Mouse (Mus musculus): ENCODE results near the gene Fndc3b.

Gene Fndc3b

GRCm38 (mm10) chr3:27588604-27589003 is 122.5 kb downstream of the Fndc3b start:
- no peak for DNase-seq

DNA sequence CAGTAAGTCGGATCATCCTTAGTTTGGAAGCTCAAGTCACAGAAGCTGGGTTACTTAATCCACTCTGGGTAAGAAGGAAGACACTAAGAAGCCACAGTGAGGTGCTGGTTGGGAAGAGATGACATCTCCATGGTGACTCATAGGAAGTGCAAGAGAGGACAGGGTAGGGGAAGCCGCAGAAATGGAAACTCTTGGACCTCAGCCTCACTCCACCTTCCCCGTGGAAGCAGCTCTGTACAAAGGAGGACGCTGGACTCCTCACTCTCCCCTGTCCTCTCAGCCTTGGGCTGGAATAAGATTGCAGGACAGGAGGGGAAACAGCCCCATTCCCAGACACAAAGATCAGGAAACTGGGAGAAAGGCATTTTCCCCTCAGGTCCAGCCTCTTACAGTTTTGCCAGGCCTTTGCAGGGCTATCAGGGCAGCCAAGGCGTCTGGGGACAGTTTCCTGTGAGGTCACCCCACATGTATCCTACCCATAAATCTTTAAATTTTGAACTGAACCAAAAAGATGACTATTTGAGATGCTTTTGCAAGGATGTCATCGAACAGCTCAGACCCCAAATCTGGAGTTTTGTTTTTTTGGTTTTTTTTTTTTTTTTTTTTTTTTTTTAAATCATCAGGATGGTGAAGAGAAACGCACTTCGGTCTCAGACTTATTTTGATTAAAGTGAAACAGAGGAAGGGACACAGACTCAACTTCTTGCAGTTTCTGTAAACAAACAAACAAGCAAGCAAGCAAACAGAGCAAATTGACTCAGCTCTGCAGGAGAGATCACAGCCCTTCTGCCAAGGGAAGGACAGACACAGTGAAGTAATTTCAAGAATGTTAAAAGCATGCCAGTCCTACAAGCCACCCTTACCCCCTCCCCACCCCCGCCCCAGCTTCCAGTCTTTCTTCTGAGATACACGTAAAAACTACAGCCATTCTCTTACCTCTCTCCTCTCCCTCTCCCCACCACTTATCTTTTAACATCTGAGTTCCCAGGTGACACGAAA is 126.2 kb downstream of the Fndc3b start:
- no peak for DNase-seq

- no peak for DNase-seq
Observed at GRCm38 (mm10) chr3:27581931-27582840, 128.9 kb downstream of the Fndc3b start.

DNA sequence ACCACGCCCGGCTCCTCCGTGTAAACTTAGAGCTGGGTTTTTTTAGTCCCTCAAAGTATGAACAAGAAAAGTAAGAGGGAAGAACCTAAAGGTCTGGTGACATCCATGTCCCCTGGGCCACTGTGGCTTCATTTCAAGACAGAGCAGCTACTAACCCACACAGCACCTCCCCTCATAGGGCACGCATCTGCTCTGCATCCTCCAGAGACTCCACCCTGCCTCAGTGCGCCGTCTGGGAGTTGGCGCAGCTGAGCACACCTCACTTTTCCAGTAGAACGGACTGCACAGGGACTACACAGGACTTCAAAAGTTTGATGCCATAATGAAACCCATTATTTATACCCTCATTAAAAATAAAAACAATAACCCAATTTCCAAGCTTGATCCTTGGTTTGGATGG is 130.2 kb downstream of the Fndc3b start:
- no peak for DNase-seq

- no peak for DNase-seq
Observed at GRCm38 (mm10) chr3:27579894-27580613, 131.1 kb downstream of the Fndc3b start.

- no peak for DNase-seq
Observed at GRCm38 (mm10) chr3:27579229-27579628, 131.9 kb downstream of the Fndc3b start.

DNA sequence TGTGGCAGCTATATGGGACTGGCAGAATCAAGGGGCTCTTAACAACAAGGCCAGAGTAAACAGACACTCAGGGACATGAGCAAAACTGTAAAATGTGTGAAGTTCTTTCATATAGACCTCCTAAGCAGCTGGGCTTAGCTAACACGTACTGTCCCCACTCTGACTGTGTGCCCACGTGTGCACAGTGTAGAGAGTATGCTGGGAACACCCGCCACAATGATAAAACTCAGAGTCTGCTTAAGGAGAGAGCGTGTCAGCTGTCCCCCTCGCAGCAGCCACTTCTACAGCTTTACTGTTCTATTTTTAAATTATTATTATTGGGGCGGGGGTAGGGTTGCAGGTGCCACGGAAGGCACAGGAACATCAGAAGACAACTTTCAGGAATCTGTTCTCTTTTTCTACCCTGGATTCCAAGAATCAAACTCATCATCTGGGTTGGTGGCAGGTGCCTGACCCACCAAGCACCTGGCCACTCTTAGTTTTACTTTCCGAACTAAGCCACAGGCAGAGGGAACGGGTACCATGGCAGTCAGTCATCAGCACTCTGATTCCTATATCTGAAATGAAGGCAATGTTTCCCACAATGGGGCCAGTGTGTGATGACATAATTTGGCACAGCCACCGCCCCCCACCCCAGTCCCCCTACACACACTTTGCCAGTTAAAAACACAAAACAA is 133.6 kb downstream of the Fndc3b start:
- DNase-seq = no peak

- no peak for DNase-seq
Observed at GRCm38 (mm10) chr3:27574241-27574640, 136.9 kb downstream of the Fndc3b start.

DNA sequence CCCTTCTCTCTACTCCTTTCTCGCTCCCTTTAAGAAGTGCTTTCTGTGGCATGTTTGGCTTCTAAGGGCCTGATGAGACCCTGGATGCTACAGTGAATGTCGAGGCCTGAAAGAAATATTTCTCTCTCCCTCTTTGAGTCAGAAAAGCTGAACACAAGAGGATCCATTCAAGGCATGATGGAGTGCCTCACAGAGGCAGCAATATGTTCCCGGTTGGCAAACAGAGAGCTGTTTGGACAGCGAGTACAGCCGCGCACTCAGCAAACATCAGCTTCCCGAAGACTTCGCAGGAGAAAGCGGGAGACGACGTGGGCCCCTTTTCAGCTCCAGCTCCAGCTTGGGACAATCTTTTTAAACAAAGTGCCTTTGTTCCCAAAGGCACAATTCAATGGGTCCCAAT is 137.6 kb downstream of the Fndc3b start:
- DNase-seq = no peak

DNA sequence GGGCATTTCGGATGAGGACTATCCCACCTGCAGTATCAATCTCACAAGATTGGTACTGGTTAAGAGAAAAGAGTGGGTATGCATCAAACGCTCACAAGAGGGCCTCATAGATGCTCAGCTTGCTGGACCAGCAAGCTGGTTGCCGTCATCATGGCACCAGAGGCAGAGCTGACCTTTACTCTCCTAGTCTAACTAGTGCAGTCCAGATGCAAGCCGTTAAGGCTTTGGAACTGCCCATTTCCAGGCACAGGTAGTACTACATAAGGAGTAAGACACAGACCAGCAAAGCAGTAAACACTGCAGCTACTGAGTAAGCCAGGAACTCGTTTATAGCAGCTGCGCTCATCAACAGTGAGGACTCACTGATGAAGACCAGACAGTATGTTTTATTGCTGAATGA is 138.8 kb downstream of the Fndc3b start:
- no peak for DNase-seq

DNA sequence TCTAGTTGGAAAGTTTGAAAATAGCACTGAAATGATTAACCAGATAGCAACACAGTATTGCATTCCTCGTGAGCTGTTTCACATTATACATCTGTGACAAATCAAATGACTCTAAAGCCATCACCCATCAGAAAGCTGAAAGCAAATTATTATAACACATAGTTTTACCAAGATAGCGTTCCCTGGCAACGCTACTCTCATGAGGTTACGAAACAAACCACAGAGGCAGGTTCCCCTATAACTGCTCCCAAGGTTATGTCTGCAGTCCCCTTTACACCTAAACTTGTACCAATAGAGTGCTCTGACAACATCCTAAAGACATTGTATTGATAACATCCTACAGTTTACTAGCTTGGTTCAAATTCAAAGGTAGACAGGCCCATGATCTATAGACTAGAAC is 145.8 kb downstream of the Fndc3b start:
- DNase-seq = no peak

DNA sequence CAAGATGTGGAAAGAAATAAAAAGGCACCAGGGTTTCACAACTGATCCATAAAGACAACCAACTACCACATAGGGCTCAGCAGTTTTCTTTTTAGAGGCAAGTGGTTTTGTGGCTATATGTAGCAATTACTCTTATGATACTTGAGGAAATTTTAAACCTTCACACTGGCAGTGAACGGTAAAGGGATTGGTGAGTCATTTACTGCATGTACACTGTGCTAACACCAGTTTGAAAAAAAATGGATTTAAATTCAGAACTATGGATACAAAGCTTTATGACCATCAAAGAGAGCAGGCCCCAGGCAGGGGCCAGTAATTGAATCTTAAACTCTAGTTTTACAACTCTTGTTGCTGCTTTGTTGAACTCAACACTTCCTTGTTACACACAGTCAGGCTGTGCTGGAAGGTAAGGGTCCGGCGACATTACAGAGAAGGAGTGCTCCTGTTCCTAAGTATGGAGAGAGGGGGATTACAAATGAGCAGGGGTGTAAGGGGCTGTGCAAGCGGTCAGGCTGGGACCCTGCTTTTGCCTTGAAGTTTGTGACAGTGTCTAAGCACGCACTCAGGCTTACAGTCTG is 148.0 kb downstream of the Fndc3b start:
- no peak for DNase-seq

GRCm38 (mm10) chr3:27562476-27562875 is 148.6 kb downstream of the Fndc3b start:
- DNase-seq = no peak

- no peak for DNase-seq
Observed at GRCm38 (mm10) chr3:27561921-27562320, 149.2 kb downstream of the Fndc3b start.

DNA sequence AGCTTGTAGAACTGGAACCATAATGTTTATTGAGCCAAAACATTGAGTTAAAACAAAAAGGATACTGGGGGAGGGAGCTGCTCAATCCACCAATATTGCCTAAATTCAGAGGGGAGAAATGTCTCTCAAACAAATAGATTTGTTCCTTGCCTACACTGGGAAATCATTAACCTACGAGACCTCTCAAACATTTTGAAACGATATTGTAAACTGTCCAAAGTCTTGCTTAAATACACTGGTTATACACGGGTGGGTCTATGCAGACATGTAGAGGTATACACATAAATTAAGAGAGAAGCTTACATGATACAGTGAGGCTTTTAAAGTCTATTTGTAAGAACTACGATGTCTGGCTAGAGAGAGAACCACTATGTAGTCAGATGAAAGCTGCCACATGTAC is 151.8 kb downstream of the Fndc3b start:
- no peak for DNase-seq

DNA sequence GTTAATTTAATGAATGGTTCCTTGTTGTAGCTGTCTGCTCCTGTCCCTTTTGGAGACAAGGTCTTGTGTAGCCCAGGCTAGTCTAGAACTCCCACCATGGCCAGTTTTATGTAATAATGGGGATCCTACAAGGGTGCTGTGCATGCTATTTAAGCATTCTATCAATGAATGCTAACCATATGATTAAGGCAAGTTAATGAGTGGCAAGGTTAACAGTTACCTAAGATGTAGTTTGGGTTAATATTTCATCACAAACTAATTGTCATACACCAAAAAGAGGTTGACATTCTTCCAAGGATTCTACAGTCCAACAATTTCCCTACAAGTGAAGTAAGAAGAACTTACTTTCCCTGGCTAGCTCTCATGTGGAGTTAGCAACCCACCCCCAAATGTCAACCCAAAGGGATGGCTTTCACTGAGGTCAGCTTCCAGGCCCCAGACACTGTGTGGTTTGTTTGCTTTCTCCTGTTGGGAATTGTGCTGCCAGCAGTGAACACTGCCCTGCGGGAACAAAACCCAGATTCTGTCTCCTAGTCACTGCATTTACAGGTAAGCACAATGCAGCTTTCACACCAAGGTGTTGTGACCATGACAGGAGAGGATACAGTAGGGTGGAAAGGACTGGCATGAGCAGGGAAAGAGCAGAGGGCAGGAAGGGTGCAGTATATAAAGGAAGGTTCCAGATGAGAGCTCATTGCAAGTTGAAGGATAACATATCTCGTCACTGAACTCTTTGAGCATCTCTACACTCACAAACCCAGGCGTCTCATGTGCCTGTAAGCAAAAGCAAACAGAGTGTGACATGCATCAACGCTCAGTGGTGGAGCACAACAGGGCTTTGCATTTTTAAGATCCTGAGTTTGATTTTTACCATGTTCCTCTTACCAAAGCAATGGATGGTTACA is 153.8 kb downstream of the Fndc3b start:
- no peak for DNase-seq

DNA sequence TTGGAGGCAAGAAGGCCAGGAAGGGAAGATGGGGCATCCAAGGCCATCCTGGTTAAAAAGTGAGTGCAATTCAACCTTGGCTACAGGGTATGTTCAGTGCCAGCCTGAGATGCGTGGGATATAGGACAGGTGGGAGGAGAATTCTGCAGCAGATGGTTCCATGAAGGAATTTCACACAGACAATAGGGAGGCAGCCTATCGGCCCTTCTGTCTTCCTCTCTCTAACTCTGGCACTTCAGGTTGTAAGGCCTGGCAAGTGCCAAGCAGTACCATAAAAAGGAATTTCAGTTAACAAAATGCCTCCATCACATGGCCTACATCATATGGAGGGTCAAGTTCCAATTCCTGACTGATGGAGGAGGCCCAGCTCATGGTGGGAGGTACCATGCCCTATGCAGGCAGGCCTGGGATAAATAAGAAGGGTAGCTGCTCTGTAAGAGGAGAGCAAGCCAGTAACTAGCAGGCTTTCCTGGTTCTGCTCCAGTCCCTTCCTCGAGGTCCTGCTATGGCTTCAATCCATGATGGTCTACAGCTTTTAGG is 155.6 kb downstream of the Fndc3b start:
- DNase-seq = no peak

- no peak for DNase-seq
Observed at GRCm38 (mm10) chr3:27554325-27554724, 156.8 kb downstream of the Fndc3b start.

- no peak for DNase-seq
Observed at GRCm38 (mm10) chr3:27553781-27554180, 157.3 kb downstream of the Fndc3b start.

- no peak for DNase-seq
Observed at GRCm38 (mm10) chr3:27551005-27551404, 160.1 kb downstream of the Fndc3b start.

GRCm38 (mm10) chr3:27550409-27550808 is 160.7 kb downstream of the Fndc3b start:
- no peak for DNase-seq
